Mouse (Mus musculus) lung, postnatal 4 days (tissue): ENCODE data around the gene Surf2.

Source experiments
- DNase-seq, 2 experiments: peaks; one replicate each; pipeline ENCODE4 v3.0.0; 2021

The Surf2 gene

DNA sequence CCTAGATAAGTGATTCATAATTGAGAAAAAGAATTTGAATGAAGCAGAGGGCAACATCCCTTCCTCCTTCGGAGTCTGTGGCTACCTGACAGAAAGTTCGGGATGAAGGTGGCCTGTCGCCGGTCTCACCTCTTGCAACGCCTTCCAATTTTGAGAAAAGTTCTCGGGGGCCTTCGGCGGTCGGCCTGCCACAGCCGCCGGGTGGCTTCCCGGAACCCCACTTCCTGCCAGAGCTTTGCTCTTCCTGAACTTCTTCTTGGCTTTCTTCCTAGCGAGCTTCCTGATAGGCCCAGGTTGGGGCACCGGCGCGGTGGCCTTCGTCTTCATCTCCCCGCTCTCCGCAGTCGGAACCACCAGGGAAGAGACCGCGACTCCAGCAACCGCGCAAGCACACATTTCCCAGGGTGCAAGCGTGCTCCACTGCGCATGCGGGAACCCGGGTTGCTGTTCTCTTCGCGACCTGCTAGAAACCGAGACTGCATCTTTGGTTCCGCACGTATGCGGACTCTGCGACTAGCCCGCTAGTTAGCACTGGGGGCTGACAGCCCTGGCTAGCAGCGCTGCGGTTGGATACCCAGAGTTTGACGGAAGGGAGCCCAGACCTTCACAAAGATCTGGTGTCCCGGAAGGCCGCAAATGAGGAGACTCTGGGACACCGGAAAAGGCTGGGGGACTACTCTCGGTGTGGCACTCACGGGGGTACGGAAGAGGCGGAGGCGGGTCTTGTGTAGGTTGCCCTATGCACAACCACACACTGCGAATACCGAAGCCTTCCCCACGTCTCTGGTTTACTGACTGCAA lies 48.0 kb downstream of the Surf2 start, which contains the start of gene Rexo4:
Gene Rexo4 (minus strand): TSS at position 464 of the 801 bp plus-strand sequence.
- DNase-seq = peak; percentile 94 to 96

DNA sequence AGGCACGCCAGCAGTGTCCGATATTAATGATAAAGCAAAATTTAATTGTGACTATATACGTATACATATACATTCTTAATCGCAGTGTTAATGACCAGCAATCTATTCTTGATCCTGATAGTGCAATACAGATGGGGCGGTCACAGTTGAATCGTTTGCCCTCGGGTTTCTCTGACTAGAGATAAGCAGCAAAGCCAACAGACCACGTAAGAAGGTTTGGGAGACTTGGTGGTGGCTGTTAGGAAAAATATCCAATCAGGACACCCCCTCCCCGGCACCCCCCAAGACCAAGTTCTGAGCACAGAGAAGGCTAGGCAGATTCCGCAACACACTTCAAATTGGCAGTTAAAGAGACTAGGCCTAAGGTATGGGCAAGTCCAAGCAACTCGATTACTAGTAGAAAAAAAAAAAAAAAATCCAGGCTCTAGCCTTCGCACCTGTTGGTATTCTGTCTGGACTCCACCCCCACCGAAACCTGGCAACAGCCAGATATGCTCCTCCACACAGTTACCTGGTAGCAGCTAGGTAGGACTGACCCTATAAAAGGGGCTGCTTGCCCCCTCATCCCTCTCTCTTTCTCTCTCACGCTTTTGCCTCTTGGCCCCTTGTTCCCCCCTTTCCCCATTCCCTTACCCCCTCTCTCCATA lies 48.7 kb downstream of the Surf2 start:
- no peak for DNase-seq

DNA sequence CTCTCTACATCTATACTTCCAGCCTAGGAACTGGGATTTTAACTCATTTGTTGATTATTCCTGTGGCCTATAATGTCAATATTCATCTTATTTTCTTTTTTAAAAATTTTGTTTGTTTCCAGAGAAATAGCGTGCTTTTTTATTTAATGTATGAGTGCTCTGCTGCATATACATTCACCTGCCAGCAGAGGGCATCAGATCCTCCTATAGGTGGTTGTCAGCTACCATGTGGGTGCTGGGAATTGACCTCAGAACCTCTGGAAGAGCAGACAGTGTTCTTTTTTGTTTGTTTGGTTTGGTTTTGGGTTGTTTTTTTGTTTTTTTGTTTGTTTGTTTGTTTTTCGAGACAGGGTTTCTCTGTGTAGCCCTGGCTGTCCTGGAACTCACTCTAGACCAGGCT lies 51.1 kb downstream of the Surf2 start:
- DNase-seq = no peak
